Mouse (Mus musculus): ENCODE measurements around the gene Pex12.
"Not testable (repeated sequence)": the region's sequence is repeated elsewhere in the genome, so short reads cannot be mapped to it uniquely, and the experiment has no call there.

DNA sequence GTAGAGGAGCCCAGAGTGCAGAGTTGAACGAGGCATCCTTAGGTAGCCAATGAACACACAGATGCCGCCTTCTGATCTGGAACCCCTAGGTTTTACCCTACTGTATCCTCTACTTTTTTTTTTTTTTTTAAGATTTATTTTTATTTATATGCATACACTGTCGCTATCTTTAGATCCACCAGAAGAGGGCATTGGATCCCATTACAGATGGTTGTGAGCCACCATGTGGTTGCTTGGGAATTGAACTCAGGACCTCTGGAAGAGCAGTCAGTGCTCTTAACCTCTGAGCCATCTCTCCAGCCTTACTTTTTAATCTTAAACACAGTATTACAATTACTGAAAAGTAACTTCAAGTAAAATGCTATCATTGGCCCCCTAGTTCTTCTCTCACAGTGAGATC lies 24.3 kb upstream of the Pex12 start:
- not testable (repeated sequence) for TF ChIP-seq CTCF (IDR thresholded peaks at IDR 0.05; ENCODE audit: borderline replicate concordance, extremely low read depth, insufficient read depth, insufficient read length); POLR2A (IDR thresholded peaks at IDR 0.05; ENCODE audit: borderline replicate concordance, extremely low read depth, insufficient read depth, insufficient read length, poor library complexity, severe bottlenecking)
